Mouse (Mus musculus) CH12.LX (cell line): ENCODE results near the gene Il4i1. TPM values are rescaled to one million over a fixed set of nuclear protein-coding genes. Genes with fewer than 3 reads are reported as not detected.

Experiments
- DNase-seq: peaks from one replicate; pipeline ENCODE4 v3.0.0-alpha.2; 2013; ENCODE audit errors: extremely low read depth
- H3K27ac ChIP-seq: 2 replicates; pipeline ENCODE4 v1.5.1; 2012; ENCODE audit warnings: low read depth, mild to moderate bottlenecking, control low read depth, moderate library complexity; ENCODE audit not compliant: insufficient read depth
- H3K27me3 ChIP-seq: replicated peaks from 2 replicates; pipeline ENCODE3; 2012; ENCODE audit warnings: inconsistent platforms
- H3K36me3 ChIP-seq, 2 experiments: replicated peaks in 1 of 2; 2 replicates each; pipeline versions ENCODE3 to v1.6.1; 2012; ENCODE audit warnings: inconsistent platforms in 1 of 2, low read length in 1 of 2, mild to moderate bottlenecking in 1 of 2, mixed read lengths in 1 of 2, moderate library complexity in 1 of 2; ENCODE audit not compliant: control insufficient read depth in 1 of 2, insufficient read depth in 1 of 2
- H3K4me1 ChIP-seq, 2 experiments: 2 replicates each; pipeline ENCODE4 v1.6.1; 2012; ENCODE audit warnings: inconsistent platforms in 1 of 2, moderate library complexity in 1 of 2; ENCODE audit not compliant: insufficient read depth in 2 of 2, control insufficient read depth in 1 of 2
- H3K4me2 ChIP-seq: 2 replicates; pipeline ENCODE4 v1.6.1; 2012; ENCODE audit warnings: low read depth, mild to moderate bottlenecking, control low read depth; ENCODE audit not compliant: poor library complexity, insufficient read depth, severe bottlenecking
- H3K4me3 ChIP-seq, 3 experiments: fragments of 150-350 bp in 1 of 3; sonication (generic) in 1 of 3; replicated peaks in 1 of 3; 2 replicates each; pipeline versions ENCODE3 to v1.5.1; 2011 to 2012; ENCODE audit warnings: low read depth in 2 of 3, low read length in 2 of 3, mild to moderate bottlenecking in 2 of 3, moderate library complexity in 2 of 3, control low read depth in 1 of 3, improper control_type of control experiment in 1 of 3, inconsistent platforms in 1 of 3, mixed read lengths in 1 of 3; ENCODE audit not compliant: poor library complexity in 1 of 3
- H3K79me2 ChIP-seq: replicated peaks from 2 replicates; pipeline ENCODE4 v1.6.1; 2012; ENCODE audit warnings: mild to moderate bottlenecking, moderate library complexity; ENCODE audit not compliant: control insufficient read depth, poor library complexity, insufficient read depth, severe bottlenecking; ENCODE audit errors: extremely low read depth
- H3K9ac ChIP-seq: 2 replicates; pipeline ENCODE4 v1.6.1; 2012; ENCODE audit warnings: low read depth, mild to moderate bottlenecking, control low read depth, moderate library complexity; ENCODE audit not compliant: insufficient read depth
- H3K9me3 ChIP-seq: replicated peaks from 2 replicates; pipeline ENCODE3; 2012; ENCODE audit warnings: low read length, inconsistent platforms, mixed read lengths
- BHLHE40 ChIP-seq: IDR thresholded peaks from 2 replicates; pipeline ENCODE4 v1.6.1; 2011; ENCODE audit warnings: mild to moderate bottlenecking, low read depth, low read length, improper control_type of control experiment
- CHD1 ChIP-seq: IDR thresholded peaks from 2 replicates; pipeline ENCODE4 v1.6.1; 2012; ENCODE audit warnings: low read depth, low read length, improper control_type of control experiment, inconsistent platforms
- CHD2 ChIP-seq: IDR thresholded peaks from 2 replicates; pipeline ENCODE4 v1.6.1; 2011; ENCODE audit warnings: low read length, improper control_type of control experiment
- EP300 ChIP-seq: IDR thresholded peaks from 2 replicates; pipeline ENCODE4 v1.6.1; 2011; ENCODE audit warnings: low read length, improper control_type of control experiment
- ETS1 ChIP-seq: conservative IDR thresholded peaks from 2 replicates; pipeline ENCODE4 v1.6.1; 2012; ENCODE audit warnings: low read depth, mild to moderate bottlenecking, inconsistent platforms, low read length, improper control_type of control experiment, moderate library complexity
- GABPA ChIP-seq: IDR thresholded peaks from 2 replicates; pipeline ENCODE4 v1.6.1; 2012; ENCODE audit warnings: low read depth, low read length, improper control_type of control experiment, inconsistent platforms; ENCODE audit not compliant: insufficient replicate concordance
- HCFC1 ChIP-seq: IDR thresholded peaks from 2 replicates; pipeline ENCODE4 v1.6.1; 2012; ENCODE audit warnings: low read depth, mild to moderate bottlenecking, inconsistent platforms, low read length, improper control_type of control experiment
- IRF4 ChIP-seq: IDR thresholded peaks from 2 replicates; pipeline ENCODE4 v1.6.1; 2014; ENCODE audit warnings: low read depth, mild to moderate bottlenecking, inconsistent platforms, low read length, improper control_type of control experiment
- JUND ChIP-seq: conservative IDR thresholded peaks from 2 replicates; pipeline ENCODE4 v1.6.1; 2011; ENCODE audit warnings: low read depth, low read length, improper control_type of control experiment
- KAT2A ChIP-seq: IDR thresholded peaks from 2 replicates; pipeline ENCODE4 v1.6.1; 2012; ENCODE audit warnings: low read length, improper control_type of control experiment, inconsistent platforms; ENCODE audit not compliant: insufficient replicate concordance
- MAFK ChIP-seq: IDR thresholded peaks from 2 replicates; pipeline ENCODE4 v1.6.1; 2011; ENCODE audit warnings: low read length, improper control_type of control experiment; ENCODE audit not compliant: insufficient replicate concordance
- MAX ChIP-seq: IDR thresholded peaks from 2 replicates; pipeline ENCODE4 v1.6.1; 2011; ENCODE audit warnings: low read length, improper control_type of control experiment
- MEF2A ChIP-seq: IDR thresholded peaks from 2 replicates; pipeline ENCODE4 v1.6.1; 2014; ENCODE audit warnings: low read depth, mild to moderate bottlenecking, inconsistent platforms, low read length, improper control_type of control experiment, borderline replicate concordance
- MXI1 ChIP-seq: IDR thresholded peaks from 2 replicates; pipeline ENCODE4 v1.6.1; 2011; ENCODE audit warnings: mild to moderate bottlenecking, low read depth, low read length, improper control_type of control experiment
- MYC ChIP-seq: IDR thresholded peaks from 2 replicates; pipeline ENCODE4 v1.6.1; 2011; ENCODE audit warnings: low read depth, mild to moderate bottlenecking, improper control_type of control experiment, low read length
- PAX5 ChIP-seq: IDR thresholded peaks from 2 replicates; pipeline ENCODE4 v1.6.1; 2012; ENCODE audit warnings: low read length, inconsistent platforms, mixed read lengths
- SIN3A ChIP-seq: IDR thresholded peaks from 2 replicates; pipeline ENCODE4 v1.6.1; 2012; ENCODE audit warnings: low read length, improper control_type of control experiment, inconsistent platforms
- SMC3 ChIP-seq: IDR thresholded peaks from 2 replicates; pipeline ENCODE4 v1.6.1; 2011; ENCODE audit warnings: low read depth, low read length, improper control_type of control experiment
- TBP ChIP-seq: conservative IDR thresholded peaks from 2 replicates; pipeline ENCODE4 v1.6.1; 2011; ENCODE audit warnings: low read depth, low read length, improper control_type of control experiment
- TCF12 ChIP-seq: IDR thresholded peaks from 2 replicates; pipeline ENCODE4 v1.6.1; 2014; ENCODE audit warnings: low read depth, mild to moderate bottlenecking, inconsistent platforms, low read length, improper control_type of control experiment
- UBTF ChIP-seq: IDR thresholded peaks from 2 replicates; pipeline ENCODE4 v1.6.1; 2012; ENCODE audit warnings: low read depth, mild to moderate bottlenecking, inconsistent platforms, low read length, improper control_type of control experiment, moderate library complexity
- USF2 ChIP-seq: conservative IDR thresholded peaks from 2 replicates; pipeline ENCODE4 v1.6.1; 2011; ENCODE audit warnings: low read depth, low read length, improper control_type of control experiment
- ZKSCAN1 ChIP-seq: IDR thresholded peaks from 2 replicates; pipeline ENCODE4 v1.6.1; 2012; ENCODE audit warnings: low read depth, inconsistent platforms, low read length, improper control_type of control experiment, borderline replicate concordance
- ZMIZ1 ChIP-seq: IDR thresholded peaks from 2 replicates; pipeline ENCODE4 v1.6.1; 2012; ENCODE audit warnings: low read depth, mild to moderate bottlenecking, inconsistent platforms, low read length, improper control_type of control experiment
- dilution Hi-C: fragments of 300-500 bp; cut with MboI; formaldehyde crosslinking; loops from 2 replicates; pipeline ENCODE4 v1.14.3; 2020; ENCODE audit warnings: low sequenced_read_pairs; ENCODE audit not compliant: extremely low pct_unique_long_range_greater_than_20kb, extremely low pct_ligation_motif_present
- in situ Hi-C: fragments of 300-500 bp; cut with MboI; formaldehyde crosslinking; loops from 3 replicates; pipeline ENCODE4 v1.14.3; 2019; ENCODE audit warnings: low sequenced_read_pairs, low pct_ligation_motif_present, low pct_unique_long_range_greater_than_20kb, mixed read lengths
- polyA plus RNA-seq: library from polyadenylated mRNA; unstranded; fragments of >175 nt; gene quantifications from 2 replicates; pipeline ENCODE4 v1.2.1, GENCODE M21; 2012; ENCODE audit warnings: low read depth; ENCODE audit not compliant: insufficient read length
- total RNA-seq, 2 experiments: library from RNA; depleted of rRNA; stranded (reverse); fragments of 300-350 nt in 1 of 2; fragments of >200 nt in 1 of 2; gene quantifications; 2 replicates each; pipeline ENCODE4 v1.2.3; 2012 to 2014

Gene Il4i1
- total and polyA plus RNA-seq, 3 experiments: 17.6 to 57.5 (median 49.2) TPM

- DNase-seq: no peak
- Histone ChIP-seq H3K36me3 (peaks cover 64 to 96% of the 10 kb centered on the region in 2 experiments), H3K9ac (no peak overlapping the region), H3K9me3 (no peaks in the 10 kb centered on the region), H3K4me3 (no peak overlapping the region), H3K27ac (no peak overlapping the region), H3K4me2 (no peak overlapping the region), H3K27me3 (no peaks in the 10 kb centered on the region), H3K79me2 (no peaks in the 10 kb centered on the region), H3K4me1 (no peaks in the 10 kb centered on the region)
- dilution Hi-C loops: no loop called here
- in situ Hi-C loops: no loop called here
- TF ChIP-seq JUND (no peak), CHD2 (no peak), HCFC1 (no peak), TBP (no peak)
Observed at GRCm38 (mm10) chr7:44772591-44773204, 43.5 kb upstream of the Il4i1 start.

GRCm38 (mm10) chr7:44776849-44777498 lies 39.2 kb upstream of the Il4i1 start:
- Histone ChIP-seq H3K27me3 (no peaks in the 10 kb centered on the region), H3K36me3 (peaks cover 42 to 79% of the 10 kb centered on the region in 2 experiments), H3K4me3 (no peak overlapping the region), H3K9me3 (no peaks in the 10 kb centered on the region), H3K4me1 (no peaks in the 10 kb centered on the region), H3K4me2 (no peak overlapping the region), H3K79me2 (no peaks in the 10 kb centered on the region), H3K27ac (no peak overlapping the region), H3K9ac (no peak overlapping the region)
- no peak for DNase-seq
- TF ChIP-seq PAX5 (no peak), KAT2A (no peak), TCF12 (no peak), SMC3 (no peak), ETS1 (no peak), CHD2 (no peak), UBTF (no peak), CHD1 (no peak), HCFC1 (no peak)
- in situ Hi-C loops: loop anchor here (25.0 kb wide), 1 partner anchor 1365 kb away; the partner anchor contains the start of gene Siglecg
- dilution Hi-C loops: no loop called here

- H3K4me2 ChIP-seq: no peak overlapping the region
- no peaks in the 10 kb centered on the region for H3K27me3 ChIP-seq
- peaks cover 32 to 52% of the 10 kb centered on the region in 2 experiments for H3K36me3 ChIP-seq
- no peaks in the 10 kb centered on the region for H3K9me3 ChIP-seq
- no peak overlapping the region for H3K9ac ChIP-seq
- dilution Hi-C loops: no loop called here
- no peak overlapping the region for H3K4me3 ChIP-seq
- DNase-seq: no peak
- H3K79me2 ChIP-seq: no peaks in the 10 kb centered on the region
- H3K4me1 ChIP-seq: no peaks in the 10 kb centered on the region
- in situ Hi-C loops: loop anchor here (5.0 to 25.0 kb wide), 2 partner anchors 58 to 1368 kb away; partner anchors contain the start of gene Siglecg
- no peak overlapping the region for H3K27ac ChIP-seq
- TF ChIP-seq TCF12 (no peak), MEF2A (no peak), SIN3A (no peak), MYC (no peak), ZKSCAN1 (no peak), MXI1 (no peak), KAT2A (no peak), IRF4 (no peak), EP300 (no peak), USF2 (no peak), CHD2 (no peak), GABPA (no peak), MAX (no peak), TBP (no peak), ZMIZ1 (no peak), MAFK (no peak), CHD1 (no peak), BHLHE40 (no peak)
Observed at GRCm38 (mm10) chr7:44780101-44780500, 36.1 kb upstream of the Il4i1 start.
